Mouse (Mus musculus): ENCODE measurements around the gene Atf7ip.
A peak's percentile ranks its signal among the peaks of the same experiment; 100 is the strongest.

Atf7ip gene

DNA sequence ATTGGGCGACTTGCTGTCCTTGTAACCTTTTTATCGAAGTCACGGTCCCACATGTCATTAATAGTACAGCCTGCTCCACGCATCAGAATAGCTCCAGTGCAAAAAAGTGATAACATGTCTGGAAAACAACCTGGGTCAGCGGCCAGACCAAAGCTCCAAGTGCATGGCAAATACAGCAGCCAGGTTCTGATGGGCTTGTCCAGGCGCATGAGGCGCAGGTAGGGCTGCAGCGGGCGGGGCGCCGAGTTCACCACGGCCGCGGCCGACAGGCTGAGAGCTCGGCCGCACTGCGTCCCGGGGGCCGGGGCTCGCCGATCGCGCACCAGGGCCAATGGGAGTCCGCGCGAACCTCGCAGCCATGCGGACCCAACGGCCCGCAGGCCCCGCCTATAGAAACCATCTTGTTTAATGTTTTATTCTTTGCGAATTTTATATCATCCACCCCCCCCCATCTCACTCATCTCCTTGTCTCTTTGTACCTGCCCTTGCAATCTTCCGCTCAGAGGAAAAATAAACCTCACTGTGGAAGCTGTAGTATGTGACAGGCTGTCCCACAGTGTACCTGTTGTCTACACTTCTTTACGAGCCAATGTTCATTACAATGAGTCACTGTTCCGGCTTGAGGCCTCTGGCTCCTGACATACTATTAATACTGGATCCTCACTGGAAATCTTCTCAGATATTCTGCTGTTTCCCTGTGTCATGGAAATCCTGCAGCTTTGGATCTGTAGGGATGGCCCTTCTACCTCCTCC is 19.0 kb upstream of the Atf7ip start:
- DNase-seq = no peak

DNA sequence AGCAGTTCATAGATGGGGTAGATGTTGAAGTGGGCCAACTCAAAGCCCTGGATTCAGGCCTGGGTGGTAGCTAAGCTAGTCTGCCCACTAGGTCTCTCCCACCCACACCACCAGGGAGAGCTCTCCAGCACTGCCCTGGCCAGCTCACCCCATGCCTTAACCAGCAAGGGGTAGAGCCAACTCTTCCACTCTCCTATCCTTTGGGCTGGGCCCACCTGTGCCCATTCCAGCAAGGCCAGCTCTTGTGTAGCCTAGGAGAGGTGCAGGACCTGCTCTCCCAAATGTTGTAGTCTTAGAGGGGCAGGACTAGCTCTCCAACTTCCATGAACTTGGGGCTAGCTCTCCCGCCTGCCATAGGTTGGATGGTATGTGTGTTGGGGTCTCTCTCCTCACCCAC is 18.4 kb upstream of the Atf7ip start:
- no peak for DNase-seq

DNA sequence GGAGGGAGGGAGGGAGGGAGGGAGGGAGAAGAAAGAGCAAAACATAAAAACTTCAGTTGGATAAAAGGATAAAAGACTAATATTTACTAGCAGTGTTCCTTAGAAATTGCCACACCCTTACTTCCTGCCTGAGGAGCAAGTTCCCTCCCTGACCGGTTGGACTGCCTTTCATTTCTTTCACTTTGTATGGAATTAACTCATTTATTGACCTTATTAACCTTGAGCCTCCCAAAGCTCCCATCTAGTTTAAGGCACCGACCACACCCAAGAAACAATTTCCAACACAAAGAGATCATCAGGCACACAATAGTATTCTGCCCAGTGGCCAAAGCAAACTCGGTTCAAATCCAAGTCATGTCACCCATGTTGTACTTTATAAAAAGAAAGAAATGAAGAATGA is 16.1 kb upstream of the Atf7ip start:
- no peak for DNase-seq

DNA sequence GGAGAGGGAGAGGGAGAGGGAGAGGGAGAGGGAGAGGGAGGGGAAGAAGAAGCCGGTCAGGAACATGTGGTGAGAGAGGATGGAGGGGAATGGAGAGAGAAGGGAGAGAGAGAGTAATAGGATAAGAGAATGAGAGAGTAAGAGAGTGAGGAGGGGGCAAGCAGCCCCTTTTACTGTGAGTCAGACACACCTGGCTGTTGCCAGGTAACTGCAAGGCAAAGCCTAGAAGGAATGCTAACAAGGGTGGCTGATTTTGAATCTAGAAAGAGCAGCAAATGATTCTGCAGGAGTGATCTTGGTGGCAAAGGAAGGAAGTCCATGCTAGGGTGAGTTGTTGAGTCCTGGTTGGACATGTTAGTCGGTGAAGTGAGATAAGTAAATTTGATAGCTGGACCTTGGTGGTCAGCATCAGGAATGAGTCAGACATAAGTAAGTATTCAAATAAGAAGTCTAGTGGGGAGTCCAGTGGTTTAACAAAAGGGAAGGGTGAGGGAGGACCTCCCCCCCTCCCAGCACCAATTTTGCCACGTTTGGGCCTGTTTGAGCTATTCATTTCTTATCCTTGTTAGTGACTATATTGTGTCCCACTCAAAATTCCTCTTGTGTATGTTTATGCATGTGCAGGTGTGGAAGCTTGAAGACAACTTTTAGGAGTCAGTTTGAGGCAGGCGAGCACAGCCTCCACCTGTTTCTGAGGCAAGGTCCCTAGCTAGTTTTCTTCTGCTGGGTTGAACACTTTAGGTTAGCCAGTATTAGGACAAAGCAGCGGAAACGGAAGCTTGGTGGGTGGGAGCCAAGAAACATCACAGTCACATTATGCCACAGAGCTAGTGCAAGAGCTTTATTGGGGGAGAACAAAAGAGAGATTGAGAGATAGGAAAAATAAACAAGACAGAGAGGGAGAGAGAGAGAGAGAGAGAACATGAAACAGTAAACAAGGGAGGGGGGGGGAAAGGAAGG is 15.2 kb upstream of the Atf7ip start:
- no peak for DNase-seq

DNA sequence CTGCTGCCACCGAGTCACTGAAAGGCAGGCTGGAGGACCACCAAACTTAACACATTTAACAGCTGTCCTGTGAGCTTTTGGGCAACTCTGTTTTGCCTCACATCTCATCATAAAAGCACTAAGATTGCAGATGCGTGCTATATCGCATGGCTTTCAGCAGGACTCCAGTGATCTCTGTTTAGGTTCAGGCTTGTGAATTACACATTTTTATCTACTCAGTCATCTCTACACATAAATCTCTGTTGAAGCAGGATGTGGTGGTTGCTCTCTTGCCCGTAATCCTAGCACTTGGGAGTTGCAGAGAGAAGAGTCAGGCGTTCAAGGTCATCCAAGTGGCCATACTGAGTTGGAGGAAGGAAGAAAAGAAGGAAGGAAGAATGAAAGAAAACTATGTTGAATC is 14.3 kb upstream of the Atf7ip start:
- DNase-seq = no peak

GRCm38 (mm10) chr6:136492251-136492650 is 13.7 kb upstream of the Atf7ip start:
- DNase-seq = no peak

DNA sequence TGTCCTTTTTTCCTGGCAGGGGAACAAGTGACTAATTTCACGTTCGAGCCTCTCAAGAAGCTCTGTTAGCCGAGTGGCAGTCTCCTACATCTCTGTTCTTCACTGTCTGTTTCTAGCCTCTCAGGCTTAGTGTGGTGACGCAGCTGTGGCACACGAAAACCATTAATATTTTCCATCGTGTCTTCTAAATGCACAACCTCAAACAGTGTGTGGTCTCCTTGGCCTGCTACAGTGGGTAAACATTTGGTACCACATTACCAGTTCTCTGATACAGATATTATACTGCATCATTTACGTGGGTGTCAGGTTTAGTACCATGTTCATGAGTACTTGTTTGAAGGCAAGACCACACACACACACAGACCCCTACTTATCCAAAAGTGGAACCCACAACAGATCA is 12.5 kb upstream of the Atf7ip start:
- DNase-seq = no peak

GRCm38 (mm10) chr6:136493910-136494751 is 11.8 kb upstream of the Atf7ip start:
- no peak for DNase-seq

- DNase-seq = no peak
Measured at GRCm38 (mm10) chr6:136495023-136495422, 10.9 kb upstream of the Atf7ip start.

GRCm38 (mm10) chr6:136497744-136498143 is 8.2 kb upstream of the Atf7ip start:
- DNase-seq = peak; percentile 63

- DNase-seq = no peak
Measured at GRCm38 (mm10) chr6:136499292-136499977, 6.5 kb upstream of the Atf7ip start.

GRCm38 (mm10) chr6:136508652-136509051 is 2.7 kb downstream of the Atf7ip start:
- no peak for DNase-seq

GRCm38 (mm10) chr6:136510945-136511344 is 5.0 kb downstream of the Atf7ip start:
- no peak for DNase-seq

DNA sequence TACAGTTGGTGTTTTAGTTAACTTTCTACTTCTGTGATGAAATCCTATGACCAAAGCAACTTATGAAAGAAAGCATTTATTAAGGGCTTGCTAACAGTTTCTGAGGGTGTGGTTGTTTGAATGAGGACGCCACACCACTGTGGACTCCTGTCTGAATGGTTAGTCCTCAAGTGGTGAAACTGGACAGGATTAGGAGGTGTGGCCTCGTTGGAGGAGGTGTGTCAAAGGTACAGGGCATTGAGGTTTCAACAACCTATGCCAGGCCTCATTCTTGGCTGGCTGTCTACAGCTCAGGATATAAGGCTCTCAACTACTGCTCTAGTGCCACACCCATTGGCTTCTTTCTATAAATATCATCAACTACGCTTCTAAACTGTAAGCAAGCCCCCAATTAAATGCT is 6.4 kb downstream of the Atf7ip start:
- DNase-seq = no peak

DNA sequence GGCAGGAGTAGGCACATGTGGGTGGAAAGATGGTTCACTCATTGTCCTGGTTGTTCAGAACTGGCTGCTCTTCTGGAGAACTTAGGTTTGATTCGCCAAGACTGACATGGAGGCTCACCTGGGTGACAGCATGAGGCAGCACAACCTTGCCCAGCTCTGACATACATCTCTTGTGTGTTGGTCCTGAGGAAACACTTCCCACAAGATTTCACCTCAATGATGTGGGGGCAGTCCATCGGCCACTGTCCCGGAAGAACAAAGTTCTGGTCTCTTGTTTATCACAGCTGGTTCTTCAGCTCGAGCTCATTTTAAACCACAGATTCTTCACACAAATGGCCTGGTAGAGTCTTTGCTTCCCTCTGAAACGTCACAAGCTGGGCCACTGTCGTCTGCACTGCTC is 10.7 kb downstream of the Atf7ip start:
- no peak for DNase-seq

DNA sequence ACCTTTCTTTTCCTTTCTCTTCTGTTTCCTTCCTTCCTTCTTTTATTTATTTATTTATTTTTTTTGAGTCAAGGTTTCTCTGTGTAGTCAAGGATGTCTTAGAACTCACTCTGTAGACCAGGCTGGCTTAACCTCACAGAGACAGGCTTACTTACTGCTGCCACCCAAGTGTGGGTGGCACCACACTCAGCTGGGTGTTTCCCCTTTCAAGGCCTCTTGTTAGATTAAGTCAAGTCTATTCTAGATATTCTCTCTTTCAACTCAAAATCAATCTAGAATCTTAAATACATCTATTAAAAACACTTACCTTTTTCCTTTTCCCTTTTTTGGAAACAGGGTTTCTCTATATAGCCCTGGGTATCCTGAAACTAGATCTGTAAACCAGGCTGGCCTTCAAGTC is 11.3 kb downstream of the Atf7ip start:
- DNase-seq = no peak

DNA sequence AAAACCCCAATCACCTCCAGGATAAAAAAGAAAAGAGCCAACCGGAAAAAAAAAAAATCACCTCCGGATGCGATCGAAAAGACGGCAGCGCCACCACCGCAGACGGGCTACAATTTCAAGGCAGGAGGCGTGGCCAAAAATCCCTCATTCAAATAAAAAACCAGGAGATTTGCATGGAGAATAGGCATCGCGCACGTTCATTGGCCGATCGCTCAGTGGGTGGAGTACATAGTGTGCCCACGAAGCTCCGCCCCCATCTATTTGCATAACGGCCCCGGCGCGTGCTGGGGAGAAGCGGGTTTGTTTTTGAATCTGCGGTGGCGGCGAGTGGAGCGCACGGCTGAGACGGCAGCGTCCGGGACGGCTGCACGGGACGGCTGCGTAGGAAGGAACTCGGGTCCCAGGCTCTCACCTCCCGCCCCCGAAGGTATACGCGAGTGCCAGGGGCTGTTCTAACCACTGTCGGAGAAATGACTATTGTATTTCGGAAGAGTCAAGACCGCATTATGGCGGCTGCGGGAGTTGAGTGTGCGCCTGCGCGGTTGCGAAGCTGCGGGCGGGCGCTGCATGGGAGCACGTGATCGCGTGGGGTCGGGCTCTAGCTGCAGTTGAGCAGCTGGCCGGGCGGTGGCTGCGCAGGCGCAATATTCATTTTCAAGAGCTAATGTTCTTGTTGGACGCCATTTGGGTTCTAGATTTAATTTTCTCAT is 12.7 kb downstream of the Atf7ip start:
- DNase-seq = peak; percentile 99

DNA sequence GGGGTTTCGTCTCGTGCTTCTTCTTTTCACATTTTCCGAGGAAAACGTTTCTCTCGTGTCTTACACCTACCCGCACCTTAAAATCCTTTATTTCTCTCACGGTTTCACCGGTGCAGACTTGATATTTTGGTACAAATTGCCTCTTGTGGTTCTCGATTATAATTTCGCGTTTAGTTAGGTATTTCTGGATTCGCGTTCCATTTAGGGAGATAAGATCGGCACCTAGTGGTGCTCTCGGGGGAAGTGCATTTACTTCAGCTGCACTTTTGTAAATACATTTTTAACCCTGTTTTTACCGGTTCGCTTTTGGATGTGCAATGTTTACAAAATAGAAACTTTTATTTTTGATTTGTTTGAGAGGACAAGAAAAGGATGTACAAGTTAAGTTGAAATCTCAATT is 13.3 kb downstream of the Atf7ip start:
- no peak for DNase-seq

- no peak for DNase-seq
Measured at GRCm38 (mm10) chr6:136520361-136520760, 14.4 kb downstream of the Atf7ip start.

- no peak for DNase-seq
Measured at GRCm38 (mm10) chr6:136521681-136522080, 15.7 kb downstream of the Atf7ip start.

GRCm38 (mm10) chr6:136522658-136523057 is 16.7 kb downstream of the Atf7ip start:
- no peak for DNase-seq

DNA sequence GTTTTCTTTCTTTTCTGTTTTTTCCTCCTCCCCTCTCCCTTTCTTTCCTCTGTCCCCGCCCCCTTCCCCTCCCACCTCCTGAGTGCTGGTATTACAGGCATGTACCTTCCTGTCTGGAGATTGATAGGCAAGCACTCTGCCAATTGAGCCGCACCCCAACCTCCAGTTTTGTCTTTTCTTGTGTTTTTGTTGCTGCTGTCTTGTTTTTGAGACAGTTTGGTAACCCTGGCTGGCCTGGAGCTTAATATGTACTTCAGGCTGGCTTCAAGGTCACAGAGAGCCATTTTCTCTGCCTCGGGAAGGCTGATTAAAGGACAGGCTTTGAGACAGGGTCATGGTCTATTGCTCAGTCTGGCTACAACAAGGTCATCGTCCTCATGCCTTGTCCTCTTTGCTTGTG is 18.8 kb downstream of the Atf7ip start:
- peak; percentile 76 for DNase-seq
